Mouse (Mus musculus) left cerebral cortex, postnatal 4 days (tissue): ENCODE measurements around the gene Kir3dl2. TPM values are rescaled to one million over a fixed set of nuclear protein-coding genes. Genes with fewer than 3 reads are reported as not detected.
A peak's percentile ranks its signal among the peaks of the same experiment; 100 is the strongest.
"Not testable (repeated sequence)": the region's sequence is repeated elsewhere in the genome, so short reads cannot be mapped to it uniquely, and the experiment has no call there.

Source experiments
- DNase-seq: peaks from one replicate; pipeline ENCODE4 v3.0.0-alpha.2; 2022
- intact Hi-C: fragments of 180-260 bp; cut with DNase I; formaldehyde crosslinking; loops from one replicate; pipeline ENCODE4 v1.15.1; 2025
- total RNA-seq, 2 experiments: library from RNA; stranded (reverse); gene quantifications; 2 replicates each; pipeline ENCODE4 v1.2.3; 2021

The Kir3dl2 gene
- not detected for total RNA-seq

DNA sequence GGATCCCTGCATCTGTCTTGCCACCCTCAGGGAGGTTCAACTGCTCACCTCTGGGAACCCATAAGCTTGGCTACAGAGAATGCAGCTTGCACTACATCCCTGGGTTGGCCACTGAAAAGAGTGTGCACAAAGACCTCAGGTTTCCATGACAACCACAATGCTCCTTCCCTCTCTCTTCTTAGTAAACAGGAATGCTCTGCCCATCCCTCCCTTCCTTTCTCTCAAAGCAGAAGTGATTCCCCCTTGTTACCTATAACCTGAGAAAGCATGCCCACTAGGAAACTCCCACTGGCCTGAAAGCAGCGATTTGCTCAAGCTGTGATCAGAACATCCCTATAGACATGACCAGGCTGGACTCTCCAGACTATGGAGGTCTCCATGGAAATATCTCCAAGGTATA, at the start of gene Kir3dl2:
Gene Kir3dl2, minus strand, starts transcription at position 101 of the 400 bp plus-strand sequence.
- DNase-seq, intact Hi-C loops: not testable (repeated sequence)

DNA sequence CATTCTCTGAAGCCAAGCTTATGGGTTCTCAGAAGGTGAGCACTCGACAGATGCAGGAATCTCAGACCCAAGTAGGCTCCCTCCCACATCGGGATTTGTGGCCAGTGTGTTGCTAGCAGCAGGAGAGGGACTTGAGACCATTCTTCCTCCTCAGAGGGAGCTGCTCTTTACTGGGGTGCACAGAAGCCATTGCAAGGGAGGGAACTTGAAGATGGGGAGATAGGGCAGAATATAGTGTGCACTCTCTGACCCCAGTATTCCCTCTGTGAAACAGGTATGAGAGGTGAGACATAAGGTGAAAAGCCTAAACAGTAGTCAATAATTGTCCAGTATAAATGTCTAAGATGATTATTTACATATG, 47.0 kb upstream of the Kir3dl2 start:
- intact Hi-C loops, result no loop called here
- DNase-seq, result no peak

GRCm38 (mm10) chrX:136590199-136590896, 46.5 kb upstream of the Kir3dl2 start, which contains the start of gene Tceal3:
Tceal3 (plus strand) TSS chrX:136590842.
- DNase-seq, result peak; percentile 55
- intact Hi-C loops, result no loop called here

DNA sequence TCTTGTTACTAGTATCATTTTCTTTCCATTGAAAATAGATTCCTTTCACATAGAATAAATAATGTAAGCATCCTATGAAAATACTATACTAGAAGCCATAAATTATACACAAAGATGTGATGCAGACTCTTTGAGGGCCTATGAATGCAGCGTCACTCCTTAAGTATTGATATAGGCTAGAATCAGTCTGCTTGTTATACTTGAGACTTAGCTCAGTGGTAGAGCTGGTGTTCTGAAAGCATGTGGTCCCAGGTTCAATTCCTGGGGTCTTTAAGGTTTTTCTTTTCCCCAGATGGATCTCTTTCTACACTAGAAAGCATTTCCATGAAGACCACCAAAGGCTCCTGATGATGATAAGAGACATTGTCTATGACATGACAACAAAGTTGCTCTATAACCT, 40.8 kb upstream of the Kir3dl2 start:
- intact Hi-C loops, result no loop called here
- DNase-seq, result no peak

GRCm38 (mm10) chrX:136569094-136569493, 25.2 kb upstream of the Kir3dl2 start:
- intact Hi-C loops, DNase-seq: not testable (repeated sequence)

DNA sequence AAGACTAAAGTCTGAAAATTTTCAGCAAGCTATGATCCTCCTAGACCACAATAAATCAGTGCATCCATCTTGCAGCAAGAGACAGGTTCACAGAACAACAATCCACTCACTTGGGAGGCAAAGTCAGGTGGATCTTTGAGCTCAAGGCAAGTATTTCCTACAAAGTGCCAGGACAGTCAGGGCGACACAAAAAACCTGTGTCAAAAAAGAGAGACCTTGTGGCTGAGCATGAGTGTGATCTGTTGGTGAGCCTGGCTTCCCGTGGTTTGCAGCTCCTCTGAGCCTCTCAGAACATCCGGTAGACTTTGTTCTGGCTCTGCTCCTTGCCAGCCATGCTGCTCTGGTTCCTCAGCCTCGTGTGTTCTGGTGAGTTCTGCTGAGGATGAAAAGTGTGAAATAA, 26.2 kb downstream of the Kir3dl2 start, which contains the start of gene Kir3dl1:
Gene Kir3dl1, plus strand, starts transcription at position 301 of the 400 bp plus-strand sequence.
- DNase-seq, intact Hi-C loops: not testable (repeated sequence)

Other genes with a start within 250 kb of the Kir3dl2 start
- under 1 TPM in 1 of 2 experiments, not detected in 1; 0.34 TPM for gene Kir3dl1, start 26.1 kb downstream of the Kir3dl2 start, total RNA-seq
- 100 to 1,000 TPM in 1 of 2 experiments, 10 to 100 TPM in 1; 93.6 to 101 TPM for gene Tceal3, start 46.8 kb upstream of the Kir3dl2 start, total RNA-seq
- gene Tceal1, start 163.9 kb upstream of the Kir3dl2 start, total RNA-seq, result 10 to 100 TPM; 12.5 to 14.2 TPM
- gene Morf4l2, start 199.6 kb upstream of the Kir3dl2 start, total RNA-seq, result 100 to 1,000 TPM; 428 to 458 TPM
- not detected for gene Glra4, start 236.1 kb upstream of the Kir3dl2 start, total RNA-seq